In the genomic region with DNA sequence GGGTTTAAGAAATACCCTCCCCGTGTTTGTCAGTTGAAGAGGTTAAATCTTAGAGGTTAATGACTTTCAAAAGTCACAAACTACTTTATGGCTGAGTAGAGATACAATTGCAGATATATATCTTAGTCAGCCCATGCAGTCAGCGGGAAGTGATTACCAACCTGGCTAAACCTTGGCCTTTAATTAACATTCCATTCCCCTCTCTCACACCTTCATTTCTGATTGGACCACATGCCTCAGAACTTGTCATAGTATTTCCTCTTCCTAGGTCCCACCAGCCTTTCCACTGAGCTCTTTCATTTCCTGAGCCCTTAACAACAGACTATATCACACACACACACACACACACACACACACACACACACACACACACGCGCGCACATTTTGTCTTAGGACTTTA, we compare ENCODE assay signal across 23 mouse cellular contexts.
"Had no signal": no experiment of that assay in that cellular context is flagged by ENCODE, and none has a peak within 500 bp of the region (broad histone marks: within the 10 kb centered on the region; RNA-seq: fewer than 3 reads in every experiment).

No protein-coding gene starts in this region.

- H3K27ac ChIP-seq: gastrocnemius, adult 2 months; heart, embryonic 13.5 days; heart, embryonic 15.5 days; hindbrain, embryonic 13.5 days; hindbrain, embryonic 15.5 days; hindbrain, postnatal 0 days; layer of hippocampus, adult 2 months; left cerebral cortex, adult 2 months; limb, embryonic 10.5 days; limb, embryonic 12.5 days; liver, embryonic 13.5 days; liver, embryonic 15.5 days had no signal

- DNase-seq: gastrocnemius, adult 2 months; gastrocnemius, postnatal 10 days; gastrocnemius, postnatal 25 days; heart, adult 18-20 months; heart, postnatal 14 days; heart, postnatal 36 days; kidney, adult 18-20 months; kidney, postnatal 14 days; kidney, postnatal 4 days; liver; liver, embryonic 13.5 days had no signal

- H3K4me3 ChIP-seq: gastrocnemius, adult 2 months; heart, embryonic 13.5 days; heart, embryonic 15.5 days; hindbrain, embryonic 13.5 days; hindbrain, embryonic 15.5 days; layer of hippocampus, adult 2 months; left cerebral cortex, adult 2 months; limb, embryonic 10.5 days; limb, embryonic 12.5 days; liver, embryonic 13.5 days; liver, embryonic 15.5 days had no signal

- H3K9ac ChIP-seq: heart, embryonic 13.5 days; heart, embryonic 15.5 days; hindbrain, embryonic 13.5 days; hindbrain, embryonic 15.5 days; limb, embryonic 12.5 days; liver, embryonic 13.5 days; liver, embryonic 15.5 days had no signal

- H3K27me3 ChIP-seq: heart, embryonic 13.5 days; heart, embryonic 15.5 days; hindbrain, embryonic 13.5 days; hindbrain, embryonic 15.5 days; limb, embryonic 12.5 days; liver, embryonic 13.5 days; liver, embryonic 15.5 days had no signal

- H3K4me1 ChIP-seq: heart, embryonic 13.5 days; heart, embryonic 15.5 days had no signal

- H3K4me2 ChIP-seq: heart, embryonic 11.5 days; heart, embryonic 13.5 days; heart, embryonic 15.5 days; hindbrain, embryonic 13.5 days; hindbrain, embryonic 15.5 days; limb, embryonic 12.5 days; liver, embryonic 11.5 days; liver, embryonic 13.5 days; liver, embryonic 15.5 days had no signal

- H3K36me3 ChIP-seq: heart, embryonic 13.5 days; heart, embryonic 15.5 days; hindbrain, embryonic 13.5 days; hindbrain, embryonic 15.5 days; limb, embryonic 10.5 days; limb, embryonic 12.5 days; liver, embryonic 13.5 days; liver, embryonic 15.5 days had no signal

- ATAC-seq: hindbrain, postnatal 0 days had no signal

- H3K9me3 ChIP-seq: heart, embryonic 15.5 days; hindbrain, embryonic 13.5 days; hindbrain, embryonic 15.5 days; limb, embryonic 10.5 days; liver, embryonic 15.5 days had no signal
